Mouse (Mus musculus) cerebellum, adult 18-20 months (tissue): ENCODE results near the gene Sfrp5.
A peak's percentile ranks its signal among the peaks of the same experiment; 100 is the strongest.

Experiments
- DNase-seq, 2 experiments: peaks; one replicate each; pipeline ENCODE4 v3.0.0; 2021

Gene Sfrp5

DNA sequence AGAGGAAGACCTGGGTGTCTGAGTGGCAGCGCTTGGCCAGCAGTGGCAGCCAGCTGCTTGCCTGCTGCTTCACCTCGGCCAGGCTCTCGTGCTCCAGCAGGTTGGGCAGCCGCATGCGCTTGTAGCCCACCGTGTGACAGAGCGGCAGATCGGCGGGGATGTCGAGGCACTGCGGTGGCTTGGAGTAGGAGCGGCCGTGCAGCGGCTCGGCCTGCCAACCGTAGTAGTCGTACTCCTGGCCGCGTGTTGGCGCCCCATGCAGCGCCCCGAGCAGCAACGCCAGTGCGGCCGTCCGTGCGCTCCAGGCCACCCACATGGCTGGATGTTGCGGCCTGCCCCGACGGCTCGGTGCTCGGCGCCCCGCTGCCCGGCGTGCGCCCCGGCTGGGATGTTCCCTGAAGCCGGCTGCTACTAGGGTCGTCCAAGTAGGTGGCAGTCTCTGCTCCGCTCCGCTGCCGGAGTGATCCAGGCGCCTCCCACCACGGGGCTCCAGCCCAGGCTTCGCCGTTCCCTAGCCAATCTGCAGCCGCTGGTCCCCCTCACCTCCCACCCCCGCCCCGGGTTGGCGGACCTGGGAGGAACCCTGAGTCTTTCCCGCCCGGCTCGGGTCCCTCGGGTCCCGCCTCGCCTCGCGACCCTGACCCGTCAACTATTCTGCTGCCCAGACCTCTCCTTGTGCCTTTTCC is at the start of gene Sfrp5:
Gene Sfrp5 (minus strand): TSS at position 557 of the 686 bp plus-strand sequence.
- DNase-seq = peak; percentile 18 to 41

DNA sequence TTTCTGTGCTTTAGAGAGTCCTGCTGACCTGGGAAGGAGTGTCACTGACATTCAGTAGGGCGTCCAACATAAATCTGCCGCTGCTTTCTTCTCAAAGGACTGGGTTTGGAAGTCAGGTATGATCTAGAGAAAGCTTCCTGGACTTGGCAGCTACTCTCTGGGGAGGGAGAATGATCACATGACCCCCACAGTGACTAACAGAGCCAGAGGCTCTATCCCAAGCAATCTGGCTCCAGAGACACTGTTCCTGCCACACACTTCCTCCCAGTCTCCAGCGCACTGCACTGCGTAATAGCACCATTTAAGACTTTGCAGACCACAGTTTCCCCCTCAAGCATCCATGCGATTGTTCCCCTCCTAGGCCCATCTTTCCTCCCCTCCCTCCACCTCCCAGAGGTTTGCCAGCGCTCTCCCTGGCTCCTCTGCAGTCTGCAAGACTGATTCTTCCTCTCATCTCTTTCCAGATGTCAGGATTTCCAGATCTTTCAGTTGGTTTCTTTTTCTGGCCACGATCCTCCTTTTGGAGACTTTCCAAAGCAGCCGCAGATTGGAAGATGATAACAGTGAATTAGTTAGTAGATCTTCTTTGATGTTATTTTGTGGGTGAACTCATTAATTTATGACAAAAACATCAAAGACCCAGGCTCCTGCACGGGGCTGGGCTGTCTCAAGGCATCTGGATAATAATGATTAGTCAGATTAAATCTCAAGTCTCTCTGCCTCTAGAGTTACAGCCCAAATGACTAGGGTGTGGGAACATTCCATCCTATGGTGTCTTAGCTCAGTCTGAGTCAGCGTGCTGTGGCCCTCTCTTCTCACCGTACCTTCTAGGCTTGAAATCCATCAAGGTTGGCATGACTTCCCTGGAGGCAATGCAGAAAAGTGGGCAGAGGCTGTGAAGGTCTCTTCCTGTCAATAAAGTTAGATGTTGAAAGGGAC is 48.2 kb upstream of the Sfrp5 start:
- no peak for DNase-seq

DNA sequence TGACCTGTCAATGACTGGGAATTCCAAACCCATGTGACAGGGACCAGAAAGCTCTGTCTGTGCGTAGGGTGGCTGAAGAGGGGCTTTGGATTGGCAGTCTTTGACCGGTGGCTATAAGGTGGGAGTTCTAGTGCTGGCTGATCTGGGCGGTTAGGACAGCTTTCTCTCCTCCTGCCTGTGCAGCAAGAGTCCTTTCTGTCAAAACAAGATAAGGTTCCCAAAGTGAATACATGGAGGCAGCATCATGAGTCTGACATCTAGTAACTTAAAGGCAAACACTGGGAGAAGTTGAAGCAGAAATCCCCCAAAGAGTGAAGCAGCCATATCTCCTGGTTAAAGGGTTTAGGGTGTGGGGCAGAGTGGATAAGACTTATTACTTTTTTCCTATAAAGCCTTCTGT is 45.5 kb upstream of the Sfrp5 start, which contains the start of gene Golga7b:
Gene Golga7b (plus strand): TSS at position 56 of the 400 bp plus-strand sequence.
- no peak for DNase-seq

DNA sequence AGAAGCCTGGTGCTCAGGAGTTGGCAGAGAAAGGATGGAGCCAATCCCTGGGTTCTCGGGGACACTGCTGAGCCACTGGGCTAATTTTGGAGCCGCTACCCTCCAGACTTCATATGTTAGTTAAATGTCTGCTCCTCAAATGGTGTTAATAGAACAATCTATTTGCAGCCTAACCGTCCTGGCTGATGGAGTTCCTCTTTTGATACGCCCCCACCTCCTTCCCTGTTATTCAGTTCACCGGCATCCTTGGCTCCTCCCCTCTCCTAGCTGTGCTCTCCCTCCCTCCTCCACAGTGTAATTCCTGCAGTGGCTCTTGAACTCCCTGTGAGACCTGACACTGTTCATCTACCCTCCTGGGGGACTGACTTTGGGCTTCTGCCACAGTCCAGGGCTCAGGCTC is 44.6 kb upstream of the Sfrp5 start:
- DNase-seq = no peak

DNA sequence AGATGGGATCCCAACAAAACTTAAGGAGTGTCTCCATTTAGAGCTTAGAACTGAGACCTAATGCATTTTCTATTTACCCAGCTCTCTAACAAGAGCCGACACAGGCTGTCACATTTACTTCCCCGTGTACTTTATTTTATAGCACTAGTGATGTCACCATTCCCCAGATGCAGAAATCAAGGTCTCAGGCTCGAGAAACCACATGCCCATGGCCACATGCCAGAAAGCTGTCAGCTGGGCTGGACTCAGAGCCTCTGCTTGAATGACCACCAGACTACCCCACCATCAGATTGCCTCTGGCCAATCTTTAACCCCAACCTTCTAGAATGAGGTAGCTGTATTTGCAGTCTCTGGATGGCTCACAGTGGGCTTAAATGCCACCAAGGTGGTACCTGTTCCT is 41.3 kb upstream of the Sfrp5 start:
- no peak for DNase-seq

DNA sequence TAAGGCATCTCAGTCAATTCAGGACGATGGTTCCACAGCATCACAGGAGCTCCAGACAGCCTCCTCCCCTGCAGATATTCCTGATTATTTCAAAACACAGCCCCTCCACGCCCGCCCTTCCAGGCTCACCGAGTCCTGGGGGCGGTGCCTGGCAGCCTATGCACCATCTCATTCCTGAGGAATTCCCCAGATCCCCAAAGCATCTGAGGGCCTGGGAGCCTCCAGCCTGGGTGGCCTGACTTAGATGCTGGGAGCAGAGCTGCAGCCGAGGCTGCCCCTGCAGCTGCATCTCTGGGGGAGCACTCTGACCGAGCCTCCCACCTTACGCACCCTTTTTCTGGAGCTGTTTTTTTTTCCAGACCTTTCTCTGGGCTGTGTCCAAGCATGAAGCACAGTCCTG is 38.8 kb upstream of the Sfrp5 start:
- DNase-seq = no peak

DNA sequence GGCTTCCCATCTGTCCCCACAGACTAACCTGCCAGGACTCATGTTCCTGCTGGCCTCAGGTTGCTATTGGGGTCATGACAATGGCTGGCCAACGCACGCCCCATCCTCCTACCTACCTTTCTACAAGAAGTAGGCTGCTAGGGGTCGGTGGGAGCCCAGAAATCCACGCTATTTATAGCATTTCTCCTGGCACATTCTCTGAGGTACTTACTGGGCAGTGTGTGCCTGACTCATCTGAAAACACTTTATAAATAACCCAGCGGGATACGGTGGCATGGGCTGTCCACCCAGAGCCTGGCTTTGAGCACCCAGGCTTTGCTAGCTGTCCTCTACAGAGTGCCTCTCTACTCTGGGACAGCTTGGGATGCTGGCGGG is 36.3 kb upstream of the Sfrp5 start:
- peak; percentile 12 to 31 for DNase-seq

DNA sequence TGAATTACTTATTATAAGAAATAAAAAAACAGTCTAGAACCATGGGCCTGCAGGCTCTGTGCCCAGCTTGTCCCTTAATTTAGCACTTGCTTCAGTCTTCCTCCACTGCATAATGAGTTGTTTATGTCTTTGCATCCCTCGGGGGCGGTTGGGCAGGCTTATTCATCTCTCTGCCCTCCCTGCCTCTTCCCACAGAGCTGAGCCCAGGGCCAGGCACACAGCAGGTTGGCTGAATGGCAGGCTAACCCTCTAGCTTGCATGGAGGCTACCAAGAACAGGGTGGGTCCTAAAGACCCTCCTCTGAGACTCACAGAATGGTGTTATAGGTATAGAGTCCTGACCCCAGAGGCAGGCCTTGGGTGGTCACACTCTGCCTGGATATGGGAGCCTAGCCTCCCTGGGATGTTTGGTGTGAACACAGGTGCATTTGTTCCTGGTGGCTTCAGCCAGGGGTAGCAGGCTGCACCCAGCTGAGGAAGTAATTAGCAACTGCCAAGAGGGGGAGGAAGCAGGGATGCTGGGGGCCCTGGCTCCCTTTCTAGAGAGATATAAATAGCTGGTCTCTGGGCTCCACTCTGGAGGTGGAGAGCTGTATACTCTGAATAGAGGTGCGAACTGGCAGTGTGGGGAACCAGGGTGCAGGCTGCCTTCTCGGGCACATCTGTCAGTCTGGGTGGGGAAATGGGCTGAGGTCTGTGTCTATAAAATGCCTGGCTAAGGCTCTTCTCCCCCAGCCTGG is 35.7 kb upstream of the Sfrp5 start:
- peak; percentile 23 to 30 for DNase-seq

DNA sequence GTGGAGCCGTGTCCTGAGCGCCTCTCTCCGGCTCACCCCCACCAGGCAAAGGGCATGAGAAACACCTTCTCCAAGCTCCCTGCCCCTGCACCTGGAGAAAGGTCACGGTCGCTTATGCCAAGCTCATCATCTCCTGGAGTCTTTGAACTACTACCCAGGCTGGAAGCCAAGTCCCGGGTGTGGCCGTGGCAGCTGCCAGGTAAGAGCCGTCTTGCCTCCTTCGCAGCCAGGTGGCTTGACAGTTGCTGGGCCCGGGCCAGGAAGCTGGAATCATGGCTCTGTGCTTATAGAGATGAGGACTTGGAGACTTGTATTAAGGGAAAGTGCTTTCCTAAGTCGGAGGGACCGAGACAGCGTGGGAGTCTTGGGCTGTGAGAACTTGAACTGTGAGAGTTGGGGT is 28.9 kb upstream of the Sfrp5 start:
- DNase-seq = peak; percentile 47 to 57

DNA sequence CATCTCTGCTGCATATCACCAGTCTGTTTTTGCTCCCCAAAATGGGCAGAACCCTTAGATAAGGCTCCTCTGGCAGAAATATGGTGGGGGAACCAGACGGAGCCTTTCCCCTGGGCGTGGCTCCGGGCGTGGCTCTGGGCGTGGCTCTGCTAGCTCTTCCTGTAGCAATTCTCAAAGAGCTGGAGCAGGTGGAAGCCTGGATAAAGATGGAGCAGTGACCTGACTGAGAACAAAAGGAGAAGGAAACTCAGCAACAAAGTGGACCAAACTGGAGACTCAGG is 28.2 kb upstream of the Sfrp5 start:
- DNase-seq = no peak

DNA sequence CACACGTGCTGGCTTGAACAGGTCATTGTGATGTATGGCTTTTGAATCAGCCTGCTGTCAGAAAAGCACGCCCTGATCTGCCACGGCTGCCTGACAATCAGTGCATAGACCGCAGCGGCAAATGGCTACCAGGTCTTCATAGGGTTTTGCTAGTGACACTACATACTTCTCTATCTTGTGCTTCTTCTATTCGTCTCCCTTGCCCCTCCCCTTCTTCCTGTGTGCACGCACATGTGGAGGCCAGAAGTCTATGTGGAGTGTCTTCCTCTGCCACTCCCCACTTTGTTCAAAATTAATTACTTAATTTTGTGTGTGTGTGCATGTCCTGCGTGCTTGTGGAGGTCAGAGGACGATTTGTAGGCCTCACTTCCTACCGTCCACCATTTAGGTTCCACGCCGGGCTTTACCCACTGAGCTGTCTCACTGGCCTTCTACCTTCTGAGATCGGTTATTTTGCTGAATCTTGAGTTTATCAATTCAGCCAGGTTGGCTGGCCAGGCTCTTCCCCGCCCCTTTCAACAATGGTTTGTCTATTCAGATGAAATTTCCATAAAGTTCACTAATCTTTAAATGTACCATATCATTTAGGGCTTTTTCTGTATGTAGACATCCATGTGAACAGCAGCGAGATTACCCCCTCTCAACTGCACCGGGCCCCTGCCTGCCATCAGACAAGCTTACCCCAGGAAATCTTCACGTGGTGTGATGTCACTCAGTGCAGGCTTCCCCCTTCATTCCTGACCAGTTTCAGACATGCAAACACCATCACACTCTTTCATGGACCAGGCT is 27.6 kb upstream of the Sfrp5 start:
- DNase-seq = no peak

DNA sequence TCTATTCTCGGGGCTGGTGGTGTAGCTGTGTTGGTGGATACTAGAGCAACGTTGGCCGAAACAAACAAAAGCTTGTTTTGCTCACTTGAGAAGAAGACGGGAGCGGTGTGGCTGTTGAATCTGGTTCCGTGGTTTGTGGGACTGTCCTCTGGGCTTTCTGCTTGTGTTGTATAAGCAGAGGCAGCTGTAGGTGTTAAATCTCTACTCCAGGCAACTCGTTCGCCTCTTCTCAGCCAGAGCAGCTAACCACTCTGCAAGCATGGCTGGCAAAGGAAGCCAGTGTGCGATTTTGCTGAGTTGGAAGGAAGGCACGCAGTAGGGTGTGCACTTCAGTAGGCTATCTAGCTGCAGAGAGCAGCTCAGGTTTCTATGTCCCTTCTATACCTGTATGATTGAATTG is 24.4 kb upstream of the Sfrp5 start:
- no peak for DNase-seq

DNA sequence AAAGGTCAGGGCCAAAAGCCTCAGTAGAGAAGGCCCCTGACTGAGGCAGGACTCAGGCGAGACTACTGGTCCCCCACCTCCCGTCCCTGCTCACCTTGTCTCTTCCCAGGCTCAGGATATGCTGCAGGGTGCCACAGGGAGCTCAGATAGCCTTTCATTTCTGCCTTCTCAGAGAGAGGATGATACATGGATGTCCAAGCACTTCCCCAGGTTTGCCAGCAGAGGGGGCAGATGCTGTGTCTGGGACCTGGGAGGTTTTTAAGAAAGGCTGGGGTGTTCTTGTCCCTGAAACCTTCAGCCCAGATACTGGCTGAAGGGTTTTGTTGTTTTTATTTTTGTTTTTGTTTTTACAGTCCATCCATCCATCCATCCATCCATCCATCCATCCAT is 15.3 kb upstream of the Sfrp5 start:
- peak; percentile 77 to 85 for DNase-seq

DNA sequence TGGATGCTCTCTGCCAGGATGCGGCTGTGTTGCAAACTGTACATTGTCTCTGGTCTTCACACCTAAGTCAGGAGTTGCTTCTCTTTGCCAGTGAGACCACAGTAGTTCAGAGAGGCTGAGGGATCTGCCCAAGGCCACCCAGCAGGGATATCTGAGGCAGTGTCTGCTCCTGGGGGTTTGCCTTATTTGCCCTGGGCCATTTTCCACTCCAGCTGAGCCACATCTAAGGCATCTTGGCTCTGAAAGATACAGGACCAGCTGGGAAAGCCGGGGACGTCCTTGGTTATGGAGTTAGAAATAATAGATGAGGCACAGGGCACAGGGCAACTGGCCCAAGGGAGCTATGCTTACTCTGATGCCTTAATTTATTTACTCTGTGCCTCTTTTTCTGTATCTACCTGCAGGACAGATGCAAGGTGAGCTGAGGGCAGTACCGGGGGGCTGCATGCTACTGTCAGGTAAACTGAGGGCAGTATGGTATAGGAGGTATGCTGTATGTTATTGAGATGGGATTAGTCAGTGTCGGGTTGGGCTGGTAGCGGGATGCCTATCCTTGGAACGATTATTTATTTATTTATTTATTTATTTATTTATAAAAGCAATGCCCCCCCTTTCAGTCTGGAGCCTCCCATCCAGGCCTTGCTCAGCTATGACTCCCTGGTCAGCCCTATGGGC is 14.8 kb upstream of the Sfrp5 start:
- DNase-seq = peak in 1 of 2 experiments; percentile 28

DNA sequence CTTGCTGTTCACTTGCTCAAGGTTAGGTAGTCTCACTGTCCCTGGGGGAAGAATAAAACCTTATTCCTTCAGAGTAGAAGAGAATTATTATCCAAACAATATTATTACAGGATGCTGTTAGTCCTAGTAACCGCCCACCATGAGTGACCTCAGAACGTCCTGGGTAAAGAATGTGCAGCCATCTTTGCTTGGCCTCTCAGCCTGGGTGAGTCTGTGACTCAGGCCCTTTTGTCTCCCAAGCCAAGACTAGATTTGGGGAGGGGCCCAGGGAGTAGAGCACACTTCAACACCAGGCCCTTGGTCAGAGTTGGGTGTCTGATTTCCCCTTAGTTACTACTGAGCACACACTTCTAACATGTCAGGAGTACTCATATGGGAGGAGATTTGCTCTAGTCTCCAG is 12.5 kb upstream of the Sfrp5 start:
- no peak for DNase-seq

DNA sequence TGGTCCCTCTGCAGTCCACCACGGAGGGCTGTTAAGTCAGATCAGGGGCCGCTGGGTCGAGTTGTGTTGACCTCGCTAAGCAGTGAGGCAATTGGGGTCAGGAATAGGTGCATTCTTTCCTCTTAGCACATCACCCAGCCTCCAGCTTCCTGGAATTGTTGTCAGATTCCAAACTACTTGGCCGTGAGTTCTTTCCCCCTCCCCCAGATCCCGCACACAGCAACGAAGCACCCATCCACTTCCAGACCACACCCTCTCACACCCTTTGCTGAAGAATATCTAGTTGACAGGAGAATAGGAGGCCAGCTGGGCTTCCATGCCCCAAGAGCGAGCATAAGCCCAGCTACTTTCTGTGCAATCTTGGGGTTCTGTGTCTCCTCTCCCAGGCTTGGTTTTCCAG is 9.9 kb upstream of the Sfrp5 start:
- no peak for DNase-seq

DNA sequence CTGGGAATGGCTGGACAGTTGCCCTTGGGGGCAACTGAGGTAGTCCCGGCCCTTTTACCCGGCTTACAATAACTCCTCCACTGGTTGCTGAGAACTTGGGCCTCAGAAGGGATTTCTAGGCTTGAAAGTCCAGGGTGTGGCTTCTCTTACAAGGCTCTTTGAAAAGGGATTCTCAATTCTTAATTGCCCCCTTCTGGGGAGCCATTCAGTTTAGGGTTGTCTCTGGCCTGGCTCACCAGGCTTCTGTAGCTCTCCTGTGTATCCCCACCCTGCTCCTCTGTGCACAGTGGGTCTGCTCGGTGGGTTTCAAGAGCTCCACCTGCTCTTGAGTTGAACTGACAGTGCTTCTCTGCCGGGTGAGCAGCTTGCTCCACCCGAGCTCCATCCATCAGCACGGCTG is 7.9 kb upstream of the Sfrp5 start:
- no peak for DNase-seq

DNA sequence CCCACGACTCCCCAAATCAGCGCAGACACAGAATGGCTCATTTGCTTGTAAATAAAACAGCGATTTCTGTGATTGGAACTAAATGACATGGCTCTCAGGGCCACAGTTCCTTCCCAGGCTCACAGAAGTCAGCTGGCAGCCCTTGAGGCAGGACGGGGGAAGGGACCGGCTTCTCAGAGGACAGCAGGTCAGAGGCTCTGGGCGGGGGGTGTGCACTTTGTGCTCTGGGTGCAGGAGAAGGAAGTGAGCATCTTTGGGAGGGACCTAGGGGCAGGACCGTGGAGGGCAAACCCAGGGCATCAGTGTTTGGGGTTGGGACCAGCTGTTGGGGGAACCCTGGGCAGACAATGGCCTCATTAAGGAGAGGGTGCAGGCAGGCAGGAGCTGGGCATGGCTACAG is 7.4 kb upstream of the Sfrp5 start:
- no peak for DNase-seq

DNA sequence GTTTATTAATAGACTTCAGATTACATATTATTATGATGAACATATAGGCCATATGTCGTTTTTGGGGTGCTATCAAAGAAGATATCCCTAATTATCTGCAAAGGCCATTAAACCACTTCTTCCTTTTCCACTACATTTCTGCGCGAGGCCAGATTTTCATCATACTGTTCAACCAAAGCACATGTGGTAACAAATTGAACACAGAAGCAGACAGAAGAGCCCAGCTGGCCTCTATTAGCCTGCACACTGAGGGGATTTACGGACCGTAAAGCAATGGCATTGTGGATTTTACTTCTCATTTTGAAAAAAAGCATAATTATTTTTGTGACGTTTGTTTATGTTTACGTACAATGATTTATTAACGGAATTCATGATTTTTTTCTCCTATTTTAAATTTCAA is 3.1 kb upstream of the Sfrp5 start:
- DNase-seq = no peak

DNA sequence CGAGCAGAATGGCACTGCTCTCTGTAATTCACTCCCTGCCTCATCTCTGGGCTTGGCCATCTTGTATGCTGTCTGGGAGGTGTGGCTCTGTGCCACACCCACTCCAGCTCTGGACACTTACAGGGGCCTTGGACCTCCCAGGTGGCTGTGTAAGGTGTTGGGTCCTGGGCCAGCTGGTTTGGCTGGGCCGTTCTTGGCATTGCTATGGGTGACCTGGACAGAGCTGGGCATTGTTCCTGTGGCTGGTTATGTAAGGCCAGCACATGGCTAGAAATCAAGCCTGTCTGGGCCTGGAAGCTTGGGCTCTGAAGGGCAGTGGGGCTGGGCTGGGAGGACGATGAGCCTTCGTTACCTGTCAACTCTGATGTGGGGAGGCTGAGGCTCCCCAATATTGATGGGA is 2.3 kb upstream of the Sfrp5 start:
- DNase-seq = peak; percentile 86 to 87

DNA sequence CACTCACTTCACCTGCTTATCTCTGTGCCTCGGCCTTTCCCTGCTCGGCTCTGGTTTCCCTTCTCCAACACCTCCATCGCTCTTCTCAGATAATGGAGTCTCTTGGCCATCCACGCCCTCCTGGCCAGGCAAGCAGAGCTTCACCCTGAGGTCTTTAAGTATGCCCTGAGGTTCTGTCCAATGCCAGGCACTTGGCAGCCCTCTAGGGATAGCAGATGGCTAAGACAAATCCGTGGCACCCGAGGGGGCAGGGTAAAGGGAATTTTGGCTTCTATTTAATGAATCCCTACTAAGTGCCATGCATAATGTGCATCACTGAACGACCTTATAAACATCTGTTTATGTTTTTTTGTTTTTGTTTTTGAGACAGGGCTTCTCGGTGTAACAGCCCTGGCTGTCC is 415 bp upstream of the Sfrp5 start:
- peak; percentile 43 to 47 for DNase-seq

DNA sequence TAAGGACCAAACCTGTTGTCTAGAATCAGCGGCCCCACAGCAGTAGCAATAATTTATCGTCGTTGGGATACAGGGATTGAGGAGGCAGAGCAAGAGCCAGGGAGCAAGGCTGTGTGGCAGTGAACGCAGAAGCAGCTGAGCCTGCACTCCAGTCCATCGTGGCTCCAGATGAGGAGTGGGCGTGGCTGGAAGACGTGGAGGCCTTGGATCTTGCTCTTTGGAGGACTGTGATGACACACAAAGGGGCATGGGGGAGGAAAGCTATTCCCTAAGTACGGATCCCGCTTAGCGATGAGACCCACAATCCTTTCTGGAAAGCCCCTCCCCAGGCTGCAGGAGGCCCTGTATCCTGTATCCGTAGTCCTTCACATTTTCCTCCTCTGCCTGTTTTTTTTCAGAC is 4.0 kb downstream of the Sfrp5 start:
- no peak for DNase-seq
